Mouse (Mus musculus) hindbrain, postnatal 0 days (tissue): Measurements from ENCODE around the gene Srgn. TPM values are rescaled to one million over a fixed set of nuclear protein-coding genes. Genes with fewer than 3 reads are reported as not detected.
"Not testable (repeated sequence)": the region's sequence is repeated elsewhere in the genome, so short reads cannot be mapped to it uniquely, and the experiment has no call there.

Experiments used
- ATAC-seq: fragments of 200-750 bp; cut with Nextera tagmentation; 2 replicates; pipeline ENCODE4 v1.8.0; 2017; ENCODE audit warnings: mild to moderate bottlenecking, moderate TSS enrichment, moderate library complexity
- DNase-seq: peaks from one replicate; pipeline ENCODE4 v3.0.0-alpha.2; 2015; ENCODE audit warnings: low spot score
- H3K27ac ChIP-seq: fragments of 300-500 bp; sonication (generic); 2 replicates; pipeline ENCODE4 v1.5.1; 2014; ENCODE audit warnings: mild to moderate bottlenecking
- H3K27me3 ChIP-seq: fragments of 300-500 bp; sonication (generic); 2 replicates; pipeline ENCODE4 v1.6.1; 2014; ENCODE audit warnings: low read length, mixed read lengths; ENCODE audit not compliant: insufficient read depth
- H3K36me3 ChIP-seq: fragments of 300-500 bp; sonication (generic); 2 replicates; pipeline ENCODE4 v1.6.1; 2014; ENCODE audit warnings: low read length, mixed read lengths; ENCODE audit not compliant: insufficient read depth
- H3K4me1 ChIP-seq: fragments of 300-500 bp; sonication (generic); 2 replicates; pipeline ENCODE4 v1.6.1; 2014; ENCODE audit warnings: antibody characterized with exemption, low read length, mixed read lengths; ENCODE audit not compliant: insufficient read depth
- H3K4me2 ChIP-seq: fragments of 300-500 bp; sonication (generic); 2 replicates; pipeline ENCODE4 v1.6.1; 2014; ENCODE audit warnings: low read depth, mild to moderate bottlenecking, low read length, moderate library complexity, mixed read lengths
- H3K4me3 ChIP-seq: fragments of 300-500 bp; sonication (generic); 2 replicates; pipeline ENCODE4 v1.5.1; 2014; ENCODE audit warnings: low read length
- H3K9ac ChIP-seq: fragments of 300-500 bp; sonication (generic); replicated peaks from 2 replicates; pipeline ENCODE4 v1.6.1; 2014; ENCODE audit warnings: mild to moderate bottlenecking, low read length, moderate library complexity, mixed read lengths
- H3K9me3 ChIP-seq: fragments of 300-500 bp; sonication (generic); 2 replicates; pipeline ENCODE4 v1.6.1; 2016; ENCODE audit warnings: low read length, mixed read lengths
- CTCF ChIP-seq: IDR thresholded peaks from 2 replicates; pipeline ENCODE4 v1.5.1; 2016; ENCODE audit warnings: antibody characterized with exemption, control low read depth, low read depth
- WGBS: fragments of 180-500 bp; shearing (Covaris S2); extraction: QIAGEN DNeasy Blood & Tissue Kit; methylation state at CpG from one replicate; pipeline ENCODE4 v1.1.7; 2014; 5-methylcytosine and 5-hydroxymethylcytosine counted together
- polyA plus RNA-seq: library from polyadenylated mRNA; unstranded; fragments of >200 nt; fragmentation: Nextera tagmentation; extraction: Ambion mirVana; gene quantifications from 2 replicates; pipeline ENCODE4 v1.2.1, GENCODE M21; 2015
- total RNA-seq: library from RNA; depleted of rRNA; stranded (reverse); fragments of >200 nt; gene quantifications from 2 replicates; pipeline ENCODE4 v1.2.3, GENCODE M21; 2014

Gene Srgn
- total and polyA plus RNA-seq, 2 experiments from 2014 or later, result 6.5 to 20.8 TPM

GRCm38 (mm10) chr10:62503353-62503752 lies 23.9 kb downstream of the Srgn start:
- no peak overlapping the region for H3K4me2 ChIP-seq
- no peak for TF ChIP-seq CTCF
- H3K4me1 ChIP-seq, result no peaks in the 10 kb centered on the region
- 88% methylated on average over 4 of the region's 4 CpGs for WGBS
- H3K4me3 ChIP-seq, result no peak overlapping the region
- no peaks in the 10 kb centered on the region for H3K36me3 ChIP-seq
- DNase-seq, result no peak
- no peaks in the 10 kb centered on the region; the same call in 1 of the 2 replicates for H3K27me3 ChIP-seq
- no peak for ATAC-seq
- H3K27ac ChIP-seq, result no peak overlapping the region
- H3K9me3 ChIP-seq, result no peaks in the 10 kb centered on the region
- no peak overlapping the region for H3K9ac ChIP-seq

- DNase-seq (no peak), ATAC-seq (no peak)
- no peak for TF ChIP-seq CTCF
- no peaks in the 10 kb centered on the region for H3K9me3 ChIP-seq
- no peak overlapping the region for H3K4me3 ChIP-seq
- H3K4me2 ChIP-seq, result no peak overlapping the region
- no peaks in the 10 kb centered on the region; the same call in 1 of the 2 replicates for H3K27me3 ChIP-seq
- H3K9ac ChIP-seq, result no peak overlapping the region
- no peaks in the 10 kb centered on the region for H3K36me3 ChIP-seq
- no peak overlapping the region for H3K27ac ChIP-seq
- H3K4me1 ChIP-seq, result no peaks in the 10 kb centered on the region
- WGBS, result 86% methylated on average over 7 of the region's 7 CpGs
Observed at GRCm38 (mm10) chr10:62501951-62502350, 25.3 kb downstream of the Srgn start.

GRCm38 (mm10) chr10:62500916-62501615 lies 26.2 kb downstream of the Srgn start:
- Histone ChIP-seq H3K4me3 (no peak overlapping the region), H3K4me1 (no peaks in the 10 kb centered on the region), H3K27ac (no peak overlapping the region), H3K9me3 (no peaks in the 10 kb centered on the region), H3K9ac (no peak overlapping the region), H3K27me3 (no peaks in the 10 kb centered on the region), H3K4me2 (no peak overlapping the region), H3K36me3 (no peaks in the 10 kb centered on the region)
- 90% methylated on average over 9 of the region's 9 CpGs for WGBS
- no peak for TF ChIP-seq CTCF
- DNase-seq, result no peak
- ATAC-seq, result no peak

GRCm38 (mm10) chr10:62500088-62500915 lies 26.9 kb downstream of the Srgn start:
- no peak overlapping the region for H3K4me3 ChIP-seq

GRCm38 (mm10) chr10:62491681-62492080 lies 35.6 kb downstream of the Srgn start:
- WGBS, result 82% methylated on average over 3 of the region's 3 CpGs
- H3K27me3 ChIP-seq, H3K4me2 ChIP-seq, H3K9ac ChIP-seq, H3K4me1 ChIP-seq, H3K9me3 ChIP-seq, ATAC-seq, H3K36me3 ChIP-seq, H3K27ac ChIP-seq, DNase-seq, H3K4me3 ChIP-seq: not testable (repeated sequence)

More at GRCm38 (mm10) chr10:62500088-62500915, 26.9 kb downstream of the Srgn start:
- Histone ChIP-seq H3K9me3 (no peaks in the 10 kb centered on the region), H3K36me3 (no peaks in the 10 kb centered on the region), H3K27ac (no peak overlapping the region), H3K27me3 (no peaks in the 10 kb centered on the region), H3K4me1 (no peaks in the 10 kb centered on the region), H3K4me2 (peak overlapping the region; percentile 29; the same call in 1 of the 2 replicates), H3K9ac (no peak overlapping the region)
- 23% methylated on average over 15 of the region's 15 CpGs for WGBS
- peak; percentile 85 for DNase-seq
- peak; percentile 92 for TF ChIP-seq CTCF
- ATAC-seq, result peak; percentile 82

GRCm38 (mm10) chr10:62488266-62488665 lies 39.0 kb downstream of the Srgn start:
- Histone ChIP-seq H3K4me2 (no peak overlapping the region), H3K27ac (no peak overlapping the region), H3K36me3 (no peaks in the 10 kb centered on the region), H3K4me1 (0 out of 2 replicates have a peak, but pooled peaks cover 5% of the 10 kb centered on the region), H3K9me3 (no peaks in the 10 kb centered on the region), H3K27me3 (no peaks in the 10 kb centered on the region), H3K9ac (no peak overlapping the region), H3K4me3 (no peak overlapping the region)
- WGBS, result 13% methylated on average over 1 of the region's 1 CpGs
- DNase-seq, result peak; percentile 74
- no peak for ATAC-seq
- TF ChIP-seq CTCF, result peak; percentile 73
